Mouse (Mus musculus) gonadal fat pad, adult 2 months (tissue): ENCODE measurements at regions not wholly inside any gene's neighbourhood (a gene's known extent, or its start where the extent isn't known, plus 50 kb on each side); places are given as distances from the start of the nearest gene placed in this dataset.

Experiments
- DNase-seq: peaks from one replicate; pipeline ENCODE4 v3.0.0-alpha.2; 2012; ENCODE audit warnings: low read depth

GRCm38 (mm10) chr12:107372254-107372653 lies 116.2 kb upstream of the 3110018I06Rik start:
- no peak for DNase-seq

- no peak for DNase-seq
These were observed 96.2 kb upstream of the 3110018I06Rik start for GRCm38 (mm10) chr12:107392050-107392795.

GRCm38 (mm10) chr12:107394467-107394866 lies 94.0 kb upstream of the 3110018I06Rik start:
- DNase-seq, result no peak

- DNase-seq, result no peak
These were observed 83.6 kb upstream of the 3110018I06Rik start for GRCm38 (mm10) chr12:107404821-107405220.

- DNase-seq, result no peak
These were observed 64.5 kb upstream of the 3110018I06Rik start for GRCm38 (mm10) chr12:107423923-107424322.

- DNase-seq, result no peak
These were observed 49.9 kb upstream of the 3110018I06Rik start for GRCm38 (mm10) chr12:107438506-107438905.
